In genomic region chr5:98030091-98030901, GRCm38 (mm10) we compare ENCODE assay signal across 8 mouse cellular contexts. TPM values are rescaled to one million over a fixed set of nuclear protein-coding genes. Genes with fewer than 3 reads are reported as not detected.
DNase-seq lines count a peak whose midpoint lies in the region; ATAC-seq and TF ChIP-seq lines count a peak whose summit lies in the region.

No protein-coding gene starts in this region.

- TF ChIP-seq POLR2A in ES-Bruce4 (IDR thresholded peaks at IDR 0.05; ENCODE audit: insufficient read depth, low read length) = no peak
- no peak for TF ChIP-seq POLR2A in heart, adult 2 months (IDR thresholded peaks at IDR 0.05; ENCODE audit: insufficient read depth, low read depth, low read length)
- no peak for TF ChIP-seq POLR2A in kidney, adult 2 months (IDR thresholded peaks at IDR 0.05; ENCODE audit: low read depth, low read length)

- no peaks in the 10 kb centered on the region for H3K4me1 ChIP-seq in ES-Bruce4 (ENCODE audit: control insufficient read depth, insufficient read depth, low read length)
- H3K4me1 ChIP-seq in heart, adult 2 months (ENCODE audit: control insufficient read depth, insufficient read depth, low read length) = peaks cover 3% of the 10 kb centered on the region
- H3K4me1 ChIP-seq in kidney, adult 2 months (ENCODE audit: control insufficient read depth, insufficient read depth, low read length) = no peaks in the 10 kb centered on the region
- H3K4me1 ChIP-seq in lung, embryonic 15.5 days = peaks cover 16% of the 10 kb centered on the region

- peak overlapping the region; percentile 28 for H3K9ac ChIP-seq in ES-Bruce4 (ENCODE audit: low read depth, poor library complexity, severe bottlenecking)
- H3K9ac ChIP-seq in heart, adult 2 months (ENCODE audit: low read depth, low read length) = peak overlapping the region; percentile 82
- H3K9ac ChIP-seq in lung, embryonic 15.5 days = peak overlapping the region; percentile 80

- under 1% methylated on average over 36 of the region's 36 CpGs for WGBS in heart, adult 2 months
- WGBS in kidney, adult 2 months = 3% methylated on average over 36 of the region's 36 CpGs
- 0% methylated on average over 36 of the region's 36 CpGs for WGBS in lung, embryonic 15.5 days

- H3K36me3 ChIP-seq in ES-Bruce4 (ENCODE audit: control insufficient read depth, insufficient read depth, low read length, poor library complexity, severe bottlenecking) = no peaks in the 10 kb centered on the region
- peaks cover 9% of the 10 kb centered on the region for H3K36me3 ChIP-seq in heart, adult 2 months (ENCODE audit: control insufficient read depth, insufficient read depth, low read length)
- no peaks in the 10 kb centered on the region for H3K36me3 ChIP-seq in kidney, adult 2 months (ENCODE audit: control insufficient read depth, insufficient read depth, low read length)
- H3K36me3 ChIP-seq in lung, embryonic 15.5 days = peaks cover 14% of the 10 kb centered on the region

- peak; percentile 31 for DNase-seq in 416B (ENCODE audit: low read depth)
- DNase-seq in cerebellum, postnatal 36 days = peak; percentile 5 to 9
- DNase-seq in heart, adult 2 months = peak; percentile 77 to 82
- peak; percentile 56 for DNase-seq in kidney, adult 2 months
- DNase-seq in urinary bladder, postnatal 4 days (ENCODE audit: low spot score in 2 of 2) = peak; percentile 46 to 64

- no peaks in the 10 kb centered on the region for H3K79me2 ChIP-seq in heart, adult 2 months (replicated peaks; ENCODE audit: control insufficient read depth, insufficient read depth, low read length)

- intact Hi-C loops in heart, adult 2 months (cut with DNase I) = loop anchor here (5.0 kb wide), 1 partner anchor 137 kb away; the partner anchor contains the start of gene Prdm8

- no peak for TF ChIP-seq CTCF in ES-Bruce4 (IDR thresholded peaks at IDR 0.05; ENCODE audit: low read depth, low read length)
- no peak for TF ChIP-seq CTCF in heart, adult 2 months (IDR thresholded peaks at IDR 0.05)
- no peak for TF ChIP-seq CTCF in kidney, adult 2 months (conservative IDR thresholded peaks at IDR 0.05; ENCODE audit: insufficient read depth, insufficient read length, low read depth, low read length)

- H3K27me3 ChIP-seq in ES-Bruce4 (ENCODE audit: control insufficient read depth, insufficient read depth, low read length, poor library complexity, severe bottlenecking) = peaks cover 15% of the 10 kb centered on the region
- H3K27me3 ChIP-seq in heart, adult 2 months (ENCODE audit: control insufficient read depth, insufficient read depth, low read length) = no peaks in the 10 kb centered on the region
- H3K27me3 ChIP-seq in kidney, adult 2 months (replicated peaks; ENCODE audit: control insufficient read depth, insufficient read depth, low read length) = no peaks in the 10 kb centered on the region
- H3K27me3 ChIP-seq in lung, embryonic 15.5 days = no peaks in the 10 kb centered on the region

- H3K4me2 ChIP-seq in lung, embryonic 15.5 days = peak overlapping the region; percentile 78

- H3K27ac ChIP-seq in ES-Bruce4 (ENCODE audit: insufficient read depth, low read length) = no peak overlapping the region
- peak overlapping the region; percentile 95 for H3K27ac ChIP-seq in heart, adult 2 months
- peak overlapping the region; percentile 56; the same call in 1 of the 2 replicates for H3K27ac ChIP-seq in kidney, adult 2 months (ENCODE audit: insufficient read depth, low read depth, low read length)
- H3K27ac ChIP-seq in lung, embryonic 15.5 days = peak overlapping the region; percentile 94

- TF ChIP-seq EP300 in ES-Bruce4 (IDR thresholded peaks at IDR 0.05; ENCODE audit: insufficient read depth, low read depth, low read length) = no peak
- TF ChIP-seq EP300 in heart, adult 2 months (IDR thresholded peaks at IDR 0.05; ENCODE audit: insufficient read depth, low read depth, low read length) = no peak

- no peaks in the 10 kb centered on the region for H3K9me3 ChIP-seq in ES-Bruce4 (replicated peaks; ENCODE audit: control insufficient read depth, insufficient read depth, low read length, poor library complexity, severe bottlenecking)
- no peaks in the 10 kb centered on the region for H3K9me3 ChIP-seq in lung, embryonic 15.5 days

- peak; percentile 82 for ATAC-seq in lung, embryonic 15.5 days (ENCODE audit: borderline replicate concordance, extremely low read depth, low FRiP score, low TSS enrichment)
- ATAC-seq in neutrophil, adult 5-6 weeks (ENCODE audit: extremely low read depth, insufficient number of reproducible peaks, low FRiP score, poor library complexity, severe bottlenecking) = peak; percentile 42

- H3K4me3 ChIP-seq in ES-Bruce4 (ENCODE audit: low read depth, low read length) = peak overlapping the region; percentile 52
- peak overlapping the region; percentile 90 for H3K4me3 ChIP-seq in heart, adult 2 months
- peak overlapping the region; percentile 95 for H3K4me3 ChIP-seq in kidney, adult 2 months (ENCODE audit: insufficient read depth, low read depth, low read length)
- peak overlapping the region; percentile 85 for H3K4me3 ChIP-seq in lung, embryonic 15.5 days

RNA-seq across cellular contexts. Expression of gene Antxr2, which starts 0.5 kb away (rescaled TPM):
- polyA plus RNA-seq in ES-Bruce4 (2011; ENCODE audit: insufficient read depth, insufficient read length, low read depth, missing spikeins) = 1.3 and 2.0 TPM in 2 replicates
- total RNA-seq in heart, adult 2 months (2021) = 10 to 100 TPM; 70.7 to 78.9 TPM
- 28.1 and 53.7 TPM in 2 replicates for polyA plus RNA-seq in heart, adult 2 months (2012; rRNA removed)
- 2.3 and 2.4 TPM in 2 replicates for polyA plus RNA-seq in kidney, adult 2 months (2012; rRNA removed)
- polyA plus RNA-seq in lung, embryonic 15.5 days (2015; fragmentation: Nextera tagmentation; extraction: Ambion mirVana) = 31.5 and 34.1 TPM in 2 replicates
- 101 and 114 TPM in 2 replicates for total RNA-seq in neutrophil, adult 5-6 weeks (2017)

Comparison
In these comparisons a context has a peak if more than half of its experiments do, and no peak if none do; other contexts are left out.
1. DNase-seq: peak in every context shown above with its lines; median percentile 80 in heart, adult 2 months; 56 in kidney, adult 2 months; 55 in urinary bladder, postnatal 4 days; 31 in 416B; 7 in cerebellum, postnatal 36 days.
2. H3K9ac ChIP-seq: peak in every context shown above with its lines; median percentile 82 in heart, adult 2 months; 80 in lung, embryonic 15.5 days; 28 in ES-Bruce4.